Mouse (Mus musculus): ENCODE data around the gene Pheta1.
A peak's percentile ranks its signal among the peaks of the same experiment; 100 is the strongest.

GRCm38 (mm10) chr5:121879211-121879610 is 30.4 kb downstream of the Pheta1 start:
- peak; percentile 92 for TF ChIP-seq CTCF (IDR thresholded peaks at IDR 0.05; ENCODE audit: control insufficient read depth, insufficient read depth, insufficient replicate concordance, low read depth, low read length)
- no peak for TF ChIP-seq POLR2A (IDR thresholded peaks at IDR 0.05; ENCODE audit: control insufficient read depth, low read depth, low read length)
